Mouse (Mus musculus): Measurements from ENCODE around the gene Cylc1. TPM values are rescaled to one million over a fixed set of nuclear protein-coding genes. Genes with fewer than 3 reads are reported as not detected.

Cylc1 gene
- not detected in 2 replicates for polyA plus RNA-seq (2014; fragmentation: Nextera tagmentation; extraction: Ambion mirVana)

GRCm38 (mm10) chrX:111110118-111110517 is at the start of gene Cylc1:
Gene Cylc1, plus strand, starts transcription at chrX:111110418.
- ATAC-seq (ENCODE audit: low read depth): no peak
- no peak within 1 kb of the TSS for H3K27ac ChIP-seq (ENCODE audit: low read depth, low read length)
- H3K4me1 ChIP-seq (ENCODE audit: control insufficient read depth, insufficient read depth, low read length): no peaks in the 10 kb centered on the region
- H3K9me3 ChIP-seq (ENCODE audit: control insufficient read depth, low read length): no peaks in the 10 kb centered on the region
- no peaks in the 10 kb centered on the region for H3K36me3 ChIP-seq (ENCODE audit: control insufficient read depth, insufficient read depth, low read length)
- H3K4me3 ChIP-seq (ENCODE audit: low read depth, low read length): no peak within 1 kb of the TSS
- no peak within 1 kb of the TSS for H3K4me2 ChIP-seq (ENCODE audit: low read depth, low read length)
- H3K9ac ChIP-seq (replicated peaks; ENCODE audit: low read depth, low read length): no peak within 1 kb of the TSS
- no peaks in the 10 kb centered on the region for H3K27me3 ChIP-seq (ENCODE audit: control insufficient read depth, insufficient read depth, low read length)

GRCm38 (mm10) chrX:111078680-111079079 is 31.5 kb upstream of the Cylc1 start:
- WGBS: 87% methylated on average over 8 of the region's 8 CpGs
- ATAC-seq (ENCODE audit: low read depth): no peak
- Histone ChIP-seq H3K4me3 (ENCODE audit: low read depth, low read length) (no peak overlapping the region), H3K4me1 (ENCODE audit: control insufficient read depth, insufficient read depth, low read length) (no peaks in the 10 kb centered on the region), H3K27me3 (ENCODE audit: control insufficient read depth, insufficient read depth, low read length) (no peaks in the 10 kb centered on the region), H3K4me2 (ENCODE audit: low read depth, low read length) (no peak overlapping the region), H3K27ac (ENCODE audit: low read depth, low read length) (no peak overlapping the region), H3K36me3 (ENCODE audit: control insufficient read depth, insufficient read depth, low read length) (no peaks in the 10 kb centered on the region), H3K9ac (replicated peaks; ENCODE audit: low read depth, low read length) (no peak overlapping the region), H3K9me3 (ENCODE audit: control insufficient read depth, low read length) (no peaks in the 10 kb centered on the region)

- Histone ChIP-seq H3K27me3 (ENCODE audit: control insufficient read depth, insufficient read depth, low read length) (no peaks in the 10 kb centered on the region), H3K9ac (replicated peaks; ENCODE audit: low read depth, low read length) (no peak within 1 kb of the TSS), H3K4me2 (ENCODE audit: low read depth, low read length) (no peak within 1 kb of the TSS), H3K27ac (ENCODE audit: low read depth, low read length) (no peak within 1 kb of the TSS), H3K4me1 (ENCODE audit: control insufficient read depth, insufficient read depth, low read length) (no peaks in the 10 kb centered on the region), H3K9me3 (ENCODE audit: control insufficient read depth, low read length) (no peaks in the 10 kb centered on the region), H3K4me3 (ENCODE audit: low read depth, low read length) (no peak within 1 kb of the TSS), H3K36me3 (ENCODE audit: control insufficient read depth, insufficient read depth, low read length) (no peaks in the 10 kb centered on the region)
- 86% methylated on average over 3 of the region's 3 CpGs for WGBS
- ATAC-seq (ENCODE audit: low read depth): no peak
These were observed 57.8 kb downstream of the Cylc1 start, which contains the start of gene Gm10112 for GRCm38 (mm10) chrX:111168040-111168439. Gene Gm10112, plus strand, starts transcription at chrX:111168340.

Other genes with a start within 250 kb of the Cylc1 start
- gene Gm10112, start 57.9 kb downstream of the Cylc1 start, polyA plus RNA-seq (2014; fragmentation: Nextera tagmentation; extraction: Ambion mirVana): not detected in 2 replicates

Data from neural tube, embryonic 14.5 days (tissue).